Mouse (Mus musculus): ENCODE results near the gene Rrbp1.

The Rrbp1 gene

GRCm38 (mm10) chr2:144005166-144005955 is 5.7 kb downstream of the Rrbp1 start:
- no peak for DNase-seq

DNA sequence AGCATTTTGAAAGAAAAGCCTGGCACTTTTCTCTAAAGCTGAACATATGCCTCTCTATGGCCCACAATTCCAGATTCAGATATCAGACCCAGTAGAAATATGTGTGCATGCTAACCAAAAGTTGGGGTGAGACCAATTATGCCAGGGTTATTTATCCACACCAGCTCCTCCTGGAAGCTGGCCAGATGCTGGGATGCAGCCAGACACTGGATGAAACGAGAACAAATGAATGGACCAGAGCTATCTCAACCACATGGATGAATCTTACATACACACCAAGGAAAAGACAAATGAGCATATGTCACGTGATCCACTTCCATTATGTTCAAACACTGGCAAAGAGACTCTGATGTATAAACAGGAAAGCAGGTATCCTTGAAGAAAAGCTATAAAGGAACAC is 7.5 kb downstream of the Rrbp1 start:
- DNase-seq, result no peak

GRCm38 (mm10) chr2:144002229-144002984 is 8.7 kb downstream of the Rrbp1 start:
- DNase-seq, result no peak

DNA sequence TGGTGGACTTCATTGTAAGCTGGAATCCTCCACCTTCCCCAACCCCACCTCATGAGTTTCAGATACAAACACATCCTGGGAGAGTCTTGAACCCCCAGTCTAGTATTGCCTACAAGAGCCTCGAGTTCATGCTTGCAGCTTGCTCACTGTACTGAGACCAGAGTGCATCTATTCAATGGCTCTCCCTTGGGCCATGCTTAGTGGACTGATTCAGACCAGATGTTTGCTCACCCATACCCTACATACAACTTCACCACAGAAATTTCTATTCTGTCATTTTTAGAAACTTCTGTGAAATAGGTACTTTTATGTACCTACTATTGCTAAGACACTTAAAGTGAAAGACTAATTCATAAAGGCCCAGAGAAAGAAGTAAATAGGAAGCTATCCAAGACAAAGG is 18.1 kb downstream of the Rrbp1 start:
- DNase-seq, result no peak

- no peak for DNase-seq
Observed at GRCm38 (mm10) chr2:143991964-143992672, 18.9 kb downstream of the Rrbp1 start.

DNA sequence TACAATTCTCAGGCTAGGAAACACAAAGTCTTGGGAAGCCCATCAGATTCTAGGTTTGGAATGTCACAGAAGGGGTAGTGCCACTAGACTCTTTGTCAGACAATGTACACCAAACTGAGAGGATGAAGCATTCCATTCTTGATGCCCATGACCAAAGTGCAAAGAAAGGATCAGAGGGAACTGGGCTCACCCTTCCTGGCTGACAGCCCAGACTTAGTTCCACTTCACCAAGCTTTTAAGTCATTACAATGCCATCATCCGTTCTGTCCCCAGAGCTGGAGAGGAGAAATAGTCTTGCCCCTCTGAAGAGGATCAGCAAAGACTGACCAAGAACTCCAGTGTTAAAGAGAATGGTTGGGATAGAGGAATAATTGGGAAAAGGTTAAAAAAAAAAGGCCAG is 20.1 kb downstream of the Rrbp1 start:
- no peak for DNase-seq

- no peak for DNase-seq
Observed at GRCm38 (mm10) chr2:143988016-143988415, 23.0 kb downstream of the Rrbp1 start.

- DNase-seq, result no peak
Observed at GRCm38 (mm10) chr2:143987485-143987884, 23.6 kb downstream of the Rrbp1 start.

DNA sequence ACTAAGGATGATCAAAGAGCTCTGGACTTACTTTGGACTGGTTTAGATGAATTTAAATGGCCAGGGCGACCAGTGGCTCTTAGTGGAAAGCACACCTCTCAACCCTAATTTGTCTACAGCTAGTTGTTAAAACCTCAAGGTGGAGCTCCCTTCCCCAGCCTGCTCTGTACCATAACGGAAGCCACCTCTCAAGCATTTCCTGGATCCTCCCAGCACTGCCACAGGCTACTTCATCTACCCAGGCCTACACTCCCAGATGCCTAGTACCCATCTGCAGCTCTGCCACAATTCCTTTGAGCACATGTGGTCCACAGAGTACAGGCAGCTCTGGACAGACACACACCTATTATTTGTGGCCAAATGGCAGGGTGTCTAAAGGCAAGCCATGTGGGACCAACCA is 27.6 kb downstream of the Rrbp1 start:
- DNase-seq, result no peak

- no peak for DNase-seq
Observed at GRCm38 (mm10) chr2:143982901-143983300, 28.2 kb downstream of the Rrbp1 start.

DNA sequence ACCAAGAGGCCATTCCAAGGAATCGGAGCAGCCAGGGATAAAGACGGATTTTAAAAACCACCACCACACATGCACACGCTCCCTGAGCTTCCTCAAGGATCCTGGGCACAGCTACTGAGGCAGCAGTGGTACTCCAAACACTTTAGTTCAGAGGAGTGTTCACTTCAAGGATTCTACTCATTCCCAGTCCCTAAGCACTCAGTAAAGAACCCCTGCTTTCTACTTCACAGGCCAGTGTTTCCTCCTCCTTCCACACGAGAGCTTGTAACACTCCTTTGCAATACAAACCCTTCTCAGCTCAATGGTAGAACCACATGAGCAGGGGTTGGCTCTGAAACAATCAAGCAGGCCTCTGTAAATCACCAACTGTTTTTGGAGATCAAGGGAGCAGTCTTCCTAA is 28.9 kb downstream of the Rrbp1 start:
- no peak for DNase-seq

DNA sequence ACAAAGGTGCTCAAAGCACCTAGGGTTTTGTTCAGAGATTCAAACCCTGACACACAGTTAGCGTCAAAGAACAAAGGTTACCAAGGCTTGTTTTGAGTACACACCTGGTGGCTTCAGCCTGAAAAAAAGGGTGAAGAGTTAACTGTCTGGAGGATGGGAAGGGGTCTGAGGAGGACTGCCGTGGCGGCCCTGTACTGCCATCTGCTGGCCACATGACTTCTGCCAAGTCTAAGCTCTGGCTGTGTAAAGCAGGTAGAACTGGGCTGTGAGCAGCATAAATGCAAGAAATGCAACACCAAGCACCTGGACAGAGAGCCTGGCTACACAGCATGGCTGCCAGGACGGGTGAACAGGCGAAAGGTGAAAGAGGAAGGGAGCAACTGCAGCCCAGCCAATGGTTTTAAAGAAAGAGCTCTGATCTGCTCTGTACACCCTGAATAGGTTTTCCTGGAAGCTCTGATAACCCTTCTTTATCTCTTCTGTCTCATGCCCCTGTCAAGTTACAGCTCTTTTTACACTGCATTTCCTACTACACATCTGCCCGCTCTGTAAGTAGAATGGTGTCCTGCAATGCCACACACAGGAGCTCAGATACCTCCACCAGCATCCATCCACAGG is 30.2 kb downstream of the Rrbp1 start:
- DNase-seq, result peak; percentile 73 to 74

DNA sequence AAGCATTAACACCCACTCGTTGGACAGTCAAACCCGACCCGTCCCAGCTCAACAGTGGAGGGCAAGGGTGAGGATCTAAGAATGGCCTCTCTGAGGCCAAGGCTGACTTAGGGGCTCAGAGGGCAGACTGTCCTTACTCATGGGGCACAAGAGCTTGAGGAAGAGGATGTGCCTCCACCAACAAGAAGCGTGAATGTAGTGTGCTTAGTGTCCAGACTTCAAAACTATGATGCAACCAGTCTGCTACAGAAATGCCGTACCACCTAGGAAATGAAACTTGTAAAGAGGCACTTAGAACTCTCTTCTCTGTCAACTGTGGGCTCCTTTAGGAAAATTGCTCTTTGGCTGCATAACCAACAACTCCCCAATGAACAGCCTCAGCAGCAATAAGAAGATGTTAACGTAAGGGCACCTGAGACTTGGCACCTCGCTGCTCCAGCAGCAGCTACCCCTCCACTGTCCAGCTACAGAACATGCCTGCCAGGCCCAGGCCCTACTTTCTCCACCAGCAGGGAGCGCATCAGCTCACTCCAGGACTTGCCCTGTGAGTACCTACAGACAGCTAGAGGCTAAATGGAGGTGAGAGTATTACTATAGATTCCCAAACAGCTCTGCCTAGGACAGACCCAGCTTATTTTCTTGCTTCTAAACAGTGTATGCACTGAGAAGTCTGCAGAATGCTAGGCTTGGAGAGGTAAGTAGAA is 32.5 kb downstream of the Rrbp1 start:
- no peak for DNase-seq

GRCm38 (mm10) chr2:143975146-143975649 is 35.9 kb downstream of the Rrbp1 start:
- DNase-seq, result no peak

GRCm38 (mm10) chr2:143973161-143973560 is 37.9 kb downstream of the Rrbp1 start:
- no peak for DNase-seq

- DNase-seq, result no peak
Observed at GRCm38 (mm10) chr2:143971887-143972286, 39.2 kb downstream of the Rrbp1 start.

GRCm38 (mm10) chr2:143970841-143971240 is 40.2 kb downstream of the Rrbp1 start:
- DNase-seq, result no peak

- DNase-seq, result no peak
Observed at GRCm38 (mm10) chr2:143969260-143969659, 41.8 kb downstream of the Rrbp1 start.

DNA sequence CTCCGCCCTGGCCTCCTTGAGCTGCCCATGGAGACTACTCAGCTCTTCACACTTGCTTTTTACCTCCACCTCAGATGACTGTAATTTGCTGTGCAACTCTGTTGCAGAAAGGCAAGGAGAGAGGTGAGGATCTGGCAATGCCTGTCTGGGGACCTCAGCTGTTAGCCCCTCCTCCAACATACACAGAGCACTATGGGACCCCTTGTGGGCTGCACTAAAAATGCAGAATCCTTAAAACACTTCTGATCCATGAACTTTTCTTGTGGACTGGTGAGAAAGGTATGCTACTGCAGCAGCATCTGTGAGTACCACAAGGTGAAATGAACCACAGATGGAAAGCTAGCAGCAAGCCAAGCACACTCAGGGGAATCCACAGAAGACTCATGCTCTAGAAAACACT is 47.7 kb downstream of the Rrbp1 start:
- DNase-seq, result no peak

GRCm38 (mm10) chr2:143962192-143962591 is 48.9 kb downstream of the Rrbp1 start:
- DNase-seq, result no peak

- no peak for DNase-seq
Observed at GRCm38 (mm10) chr2:143955746-143956145, 55.3 kb downstream of the Rrbp1 start.

DNA sequence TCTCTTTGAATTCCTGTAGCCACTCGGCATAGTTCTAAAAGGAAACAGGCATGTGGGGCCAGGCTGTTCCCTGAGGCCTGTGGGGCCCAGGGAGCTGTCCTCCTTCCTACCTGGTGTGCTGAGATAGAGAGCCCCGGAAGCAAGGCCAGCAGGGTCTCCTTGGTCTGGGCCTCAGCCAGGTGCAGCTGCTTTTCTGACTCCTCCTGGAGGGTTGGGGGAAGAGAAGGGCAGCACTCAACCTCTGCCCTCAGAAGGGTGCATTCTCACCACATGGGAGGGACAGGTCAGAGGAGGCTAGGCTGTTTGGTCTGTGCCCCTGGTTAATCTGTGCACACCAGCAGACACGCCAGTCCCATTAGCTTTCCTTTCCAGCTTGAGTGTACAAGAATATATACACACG is 56.1 kb downstream of the Rrbp1 start:
- no peak for DNase-seq
